Mouse (Mus musculus) kidney, embryonic 14.5 days (tissue): ENCODE measurements at regions not wholly inside any gene's neighbourhood (a gene's known extent, or its start where the extent isn't known, plus 50 kb on each side); places are given as distances from the start of the nearest gene placed in this dataset.

ENCODE experiments used
- ATAC-seq: fragments of 200-750 bp; cut with Nextera tagmentation; 2 replicates; pipeline ENCODE4 v1.8.0; 2017; ENCODE audit warnings: moderate number of reproducible peaks, mild to moderate bottlenecking, moderate TSS enrichment, moderate library complexity; ENCODE audit not compliant: low FRiP score, low TSS enrichment
- H3K27ac ChIP-seq: fragments of 300-500 bp; sonication (generic); 2 replicates; pipeline ENCODE4 v1.5.1; 2014; ENCODE audit warnings: low read depth, mild to moderate bottlenecking, low read length, moderate library complexity, mixed read lengths
- H3K27me3 ChIP-seq: fragments of 300-500 bp; sonication (generic); 2 replicates; pipeline ENCODE4 v1.6.1; 2014; ENCODE audit warnings: mild to moderate bottlenecking, low read length; ENCODE audit not compliant: control insufficient read depth, insufficient read depth
- H3K36me3 ChIP-seq: fragments of 300-500 bp; sonication (generic); 2 replicates; pipeline ENCODE4 v1.6.1; 2014; ENCODE audit warnings: low read length, mixed read lengths; ENCODE audit not compliant: control insufficient read depth, insufficient read depth
- H3K4me1 ChIP-seq: fragments of 300-500 bp; sonication (generic); 2 replicates; pipeline ENCODE4 v1.6.1; 2014; ENCODE audit warnings: low read length, mixed read lengths; ENCODE audit not compliant: control insufficient read depth, insufficient read depth
- H3K4me2 ChIP-seq: fragments of 300-500 bp; sonication (generic); replicated peaks from 2 replicates; pipeline ENCODE4 v1.6.1; 2014; ENCODE audit warnings: low read depth, mild to moderate bottlenecking, low read length
- H3K4me3 ChIP-seq: fragments of 300-500 bp; sonication (generic); 2 replicates; pipeline ENCODE4 v1.5.1; 2014; ENCODE audit warnings: mild to moderate bottlenecking, low read length
- H3K9ac ChIP-seq: fragments of 300-500 bp; sonication (generic); 2 replicates; pipeline ENCODE4 v1.6.1; 2014; ENCODE audit warnings: low read depth, mild to moderate bottlenecking, low read length, moderate library complexity
- H3K9me3 ChIP-seq: fragments of 300-500 bp; sonication (generic); 2 replicates; pipeline ENCODE4 v1.6.1; 2016; ENCODE audit warnings: low read length; ENCODE audit not compliant: control insufficient read depth
- WGBS: fragments of 180-500 bp; shearing (Covaris S2); extraction: QIAGEN DNeasy Blood & Tissue Kit; methylation state at CpG from one replicate; pipeline ENCODE4 v1.1.7; 2014; 5-methylcytosine and 5-hydroxymethylcytosine counted together

GRCm38 (mm10) chr11:109088488-109089252 is 55.5 kb downstream of the E030025P04Rik start:
- ATAC-seq, result no peak
- Histone ChIP-seq H3K4me2 (no peak overlapping the region), H3K4me1 (peaks cover 7% of the 10 kb centered on the region), H3K9ac (no peak overlapping the region), H3K27me3 (no peaks in the 10 kb centered on the region), H3K27ac (no peak overlapping the region), H3K36me3 (no peaks in the 10 kb centered on the region), H3K9me3 (no peaks in the 10 kb centered on the region), H3K4me3 (no peak overlapping the region)
- 86% methylated on average over 11 of the region's 11 CpGs for WGBS

DNA sequence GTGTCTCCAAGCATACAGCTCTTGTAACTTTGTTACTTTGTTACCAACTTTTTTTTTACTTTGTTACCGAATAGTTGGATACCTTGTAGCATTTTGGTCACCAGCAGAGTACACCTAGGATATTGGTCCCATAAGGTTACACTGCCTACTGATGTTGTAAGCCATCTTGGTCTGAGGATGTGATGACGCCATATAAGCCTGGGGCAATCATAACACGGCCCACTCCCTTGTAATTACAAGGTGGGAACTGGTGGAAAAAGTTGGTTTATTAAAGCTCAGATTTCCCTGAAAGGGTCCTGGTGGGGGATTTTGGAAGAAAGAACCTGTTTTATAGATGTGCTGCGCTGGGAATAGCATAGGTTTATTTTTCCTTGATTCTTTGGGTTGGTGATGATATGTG is 62.2 kb downstream of the E030025P04Rik start:
- ATAC-seq, result no peak
- H3K27me3 ChIP-seq, result no peaks in the 10 kb centered on the region

GRCm38 (mm10) chr11:109081454-109081853 is 62.7 kb downstream of the E030025P04Rik start:
- Histone ChIP-seq H3K27me3 (no peaks in the 10 kb centered on the region), H3K27ac (no peak overlapping the region), H3K4me2 (no peak overlapping the region), H3K4me3 (no peak overlapping the region), H3K4me1 (peaks cover under 1% of the 10 kb centered on the region; the same call in 1 of the 2 replicates), H3K36me3 (no peaks in the 10 kb centered on the region), H3K9ac (no peak overlapping the region), H3K9me3 (no peaks in the 10 kb centered on the region)
- ATAC-seq, result no peak
- WGBS, result 20% methylated on average over 10 of the region's 10 CpGs

More for the DNA sequence above, 62.2 kb downstream of the E030025P04Rik start:
- Histone ChIP-seq H3K9ac (no peak overlapping the region), H3K4me3 (no peak overlapping the region), H3K27ac (no peak overlapping the region), H3K9me3 (no peaks in the 10 kb centered on the region), H3K4me1 (peaks cover 3% of the 10 kb centered on the region; the same call in 1 of the 2 replicates), H3K4me2 (no peak overlapping the region), H3K36me3 (no peaks in the 10 kb centered on the region)
- 89% methylated on average over 4 of the region's 4 CpGs for WGBS

- H3K9ac ChIP-seq, result no peak overlapping the region
- WGBS, result 70% methylated on average over 9 of the region's 9 CpGs
- H3K27ac ChIP-seq, result no peak overlapping the region
- H3K4me1 ChIP-seq, result no peaks in the 10 kb centered on the region
- no peak overlapping the region for H3K4me3 ChIP-seq
- no peak for ATAC-seq
- no peaks in the 10 kb centered on the region for H3K9me3 ChIP-seq
- no peaks in the 10 kb centered on the region for H3K27me3 ChIP-seq
- no peaks in the 10 kb centered on the region for H3K36me3 ChIP-seq
- no peak overlapping the region for H3K4me2 ChIP-seq
These were observed 63.2 kb downstream of the E030025P04Rik start for GRCm38 (mm10) chr11:109080847-109081415.

DNA sequence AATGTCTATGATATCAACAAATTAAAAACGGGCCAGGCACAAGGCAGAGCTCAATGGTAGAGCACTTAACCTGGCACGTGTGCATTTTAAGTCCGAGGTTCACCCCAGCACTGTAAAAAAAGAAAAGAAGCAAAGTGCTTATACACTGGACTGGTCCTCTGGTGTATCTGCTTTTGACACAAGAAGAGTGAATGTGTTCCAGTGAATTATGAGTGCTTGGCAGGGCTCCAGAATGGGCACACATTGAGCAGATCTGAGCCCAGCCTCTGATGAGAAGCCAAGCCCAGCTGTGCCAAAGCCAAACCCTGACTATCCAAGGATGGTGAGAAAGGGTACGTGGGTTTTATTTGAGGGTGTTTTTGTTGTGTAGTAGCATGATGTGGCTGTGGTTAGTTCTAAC is 64.7 kb downstream of the E030025P04Rik start:
- WGBS, result 89% methylated on average over 4 of the region's 4 CpGs
- Histone ChIP-seq H3K36me3 (no peaks in the 10 kb centered on the region), H3K27me3 (no peaks in the 10 kb centered on the region), H3K9ac (no peak overlapping the region), H3K4me1 (no peaks in the 10 kb centered on the region), H3K27ac (no peak overlapping the region), H3K9me3 (no peaks in the 10 kb centered on the region), H3K4me2 (no peak overlapping the region), H3K4me3 (no peak overlapping the region)
- no peak for ATAC-seq

GRCm38 (mm10) chr11:109076587-109077417 is 67.4 kb downstream of the E030025P04Rik start:
- no peaks in the 10 kb centered on the region for H3K4me1 ChIP-seq
- no peak overlapping the region for H3K27ac ChIP-seq
- 73% methylated on average over 19 of the region's 19 CpGs for WGBS
- no peak overlapping the region for H3K4me2 ChIP-seq
- no peak overlapping the region for H3K4me3 ChIP-seq
- H3K36me3 ChIP-seq, result no peaks in the 10 kb centered on the region
- no peaks in the 10 kb centered on the region for H3K9me3 ChIP-seq
- no peaks in the 10 kb centered on the region for H3K27me3 ChIP-seq
- no peak overlapping the region for H3K9ac ChIP-seq
- no peak for ATAC-seq

DNA sequence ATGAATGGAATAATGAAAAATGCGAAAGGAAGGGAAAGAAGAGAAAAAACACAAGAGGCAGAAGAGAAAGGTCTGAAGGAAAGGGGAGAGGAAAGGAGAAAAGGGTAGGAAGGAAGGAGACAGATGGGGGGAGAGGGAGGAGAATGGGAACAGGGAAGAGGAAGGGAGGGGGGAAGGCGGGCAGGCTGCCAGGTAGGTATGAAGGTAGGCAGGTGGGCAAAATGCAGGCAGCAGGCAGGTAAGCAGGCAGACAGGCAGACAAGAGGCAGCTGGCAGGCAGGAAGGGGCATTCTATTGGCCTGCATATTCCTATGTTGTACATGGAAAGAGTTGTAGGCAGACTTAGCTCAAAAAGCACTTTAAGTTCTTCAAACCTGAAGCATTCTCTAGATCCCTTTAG is 72.8 kb downstream of the E030025P04Rik start:
- Histone ChIP-seq H3K4me3 (no peak overlapping the region), H3K9me3 (no peaks in the 10 kb centered on the region), H3K4me1 (peaks cover 7% of the 10 kb centered on the region), H3K4me2 (no peak overlapping the region), H3K9ac (no peak overlapping the region), H3K36me3 (no peaks in the 10 kb centered on the region), H3K27ac (no peak overlapping the region), H3K27me3 (peaks cover 8% of the 10 kb centered on the region)
- ATAC-seq, result no peak
- 81% methylated on average over 2 of the region's 2 CpGs for WGBS

DNA sequence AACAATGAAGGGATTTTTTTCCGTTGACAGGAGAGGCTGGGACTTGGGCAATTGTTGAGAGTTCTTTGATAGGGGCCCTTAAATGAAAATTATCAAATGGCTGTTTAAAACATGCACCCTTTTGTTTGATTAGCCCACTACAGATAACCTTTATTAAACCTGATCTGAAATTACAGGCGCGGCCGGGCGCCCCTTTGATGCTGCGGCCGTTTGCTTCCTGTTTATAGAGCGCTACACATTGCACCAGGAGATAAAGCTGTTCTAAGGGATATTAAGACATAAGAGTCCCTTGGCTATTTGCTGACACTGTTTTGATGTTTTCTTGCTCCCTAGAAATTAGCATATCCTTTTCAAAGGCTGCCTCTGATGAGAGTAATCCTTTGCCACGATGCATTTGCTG is 73.8 kb downstream of the E030025P04Rik start:
- peaks cover 8% of the 10 kb centered on the region for H3K27me3 ChIP-seq
- no peaks in the 10 kb centered on the region for H3K36me3 ChIP-seq
- WGBS, result 36% methylated on average over 9 of the region's 9 CpGs
- no peak for ATAC-seq
- H3K4me3 ChIP-seq, result no peak overlapping the region
- H3K27ac ChIP-seq, result no peak overlapping the region
- no peak overlapping the region for H3K9ac ChIP-seq
- no peaks in the 10 kb centered on the region for H3K9me3 ChIP-seq
- H3K4me1 ChIP-seq, result peaks cover 7% of the 10 kb centered on the region
- no peak overlapping the region for H3K4me2 ChIP-seq

- no peak overlapping the region for H3K9ac ChIP-seq
- no peak overlapping the region for H3K4me3 ChIP-seq
- no peak overlapping the region for H3K27ac ChIP-seq
- 39% methylated on average over 6 of the region's 6 CpGs for WGBS
- H3K27me3 ChIP-seq, result peaks cover 8% of the 10 kb centered on the region
- H3K4me1 ChIP-seq, result peaks cover 7% of the 10 kb centered on the region
- H3K4me2 ChIP-seq, result no peak overlapping the region
- H3K9me3 ChIP-seq, result no peaks in the 10 kb centered on the region
- ATAC-seq, result no peak
- no peaks in the 10 kb centered on the region for H3K36me3 ChIP-seq
These were observed 74.9 kb downstream of the E030025P04Rik start for GRCm38 (mm10) chr11:109069326-109069709.
